Mouse (Mus musculus): ENCODE data around the gene Hoxc5. TPM values are rescaled to one million over a fixed set of nuclear protein-coding genes. Genes with fewer than 3 reads are reported as not detected.

Gene Hoxc5
- polyA plus RNA-seq (2012; rRNA removed): 0.15 and 0.32 TPM in 2 replicates

DNA sequence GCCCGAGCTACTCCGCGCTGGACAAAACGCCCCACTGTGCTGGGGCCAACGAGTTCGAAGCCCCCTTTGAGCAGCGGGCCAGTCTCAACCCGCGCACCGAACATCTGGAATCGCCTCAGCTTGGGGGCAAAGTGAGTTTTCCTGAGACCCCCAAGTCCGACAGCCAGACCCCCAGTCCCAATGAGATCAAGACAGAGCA lies at the start of gene Hoxc5:
Hoxc5 (plus strand) TSS at position 132 of the 199 bp plus-strand sequence.
- no peaks in the 10 kb centered on the region for H3K4me1 ChIP-seq (replicated peaks; ENCODE audit: control insufficient read depth, insufficient read depth, low read length)
- no peak within 1 kb of the TSS for H3K4me3 ChIP-seq (ENCODE audit: control insufficient read depth, insufficient read depth, low read length)
- DNase-seq: no peak
- no peaks in the 10 kb centered on the region for H3K36me3 ChIP-seq (ENCODE audit: control insufficient read depth, insufficient read depth, low read length)
- no peak for TF ChIP-seq POLR2A (IDR thresholded peaks at IDR 0.05; ENCODE audit: control insufficient read depth, extremely low read depth, insufficient read depth, low read length, poor library complexity)
- TF ChIP-seq CTCF (IDR thresholded peaks at IDR 0.05; ENCODE audit: borderline replicate concordance, control insufficient read depth, extremely low read depth, insufficient read depth, low read length, poor library complexity): no peak
- no peak within 1 kb of the TSS for H3K27ac ChIP-seq (ENCODE audit: control insufficient read depth, insufficient read depth, low read length)
- peaks cover 33% of the 10 kb centered on the region for H3K27me3 ChIP-seq (ENCODE audit: control insufficient read depth, insufficient read depth, low read length)
- whole genome bisulfite sequencing: 10% methylated on average over 12 of the region's 12 CpGs

GRCm38 (mm10) chr15:102917972-102918572 lies 49.2 kb upstream of the Hoxc5 start:
- Histone ChIP-seq H3K36me3 (ENCODE audit: control insufficient read depth, insufficient read depth, low read length) (no peaks in the 10 kb centered on the region), H3K27me3 (ENCODE audit: control insufficient read depth, insufficient read depth, low read length) (peaks cover 20% of the 10 kb centered on the region), H3K27ac (ENCODE audit: control insufficient read depth, insufficient read depth, low read length) (no peak overlapping the region), H3K4me1 (replicated peaks; ENCODE audit: control insufficient read depth, insufficient read depth, low read length) (no peaks in the 10 kb centered on the region), H3K4me3 (ENCODE audit: control insufficient read depth, insufficient read depth, low read length) (no peak overlapping the region)
- no peak for TF ChIP-seq CTCF (IDR thresholded peaks at IDR 0.05; ENCODE audit: borderline replicate concordance, control insufficient read depth, extremely low read depth, insufficient read depth, low read length, poor library complexity)
- TF ChIP-seq POLR2A (IDR thresholded peaks at IDR 0.05; ENCODE audit: control insufficient read depth, extremely low read depth, insufficient read depth, low read length, poor library complexity): no peak
- 10% methylated on average over 20 of the region's 20 CpGs for WGBS
- no peak for DNase-seq

DNA sequence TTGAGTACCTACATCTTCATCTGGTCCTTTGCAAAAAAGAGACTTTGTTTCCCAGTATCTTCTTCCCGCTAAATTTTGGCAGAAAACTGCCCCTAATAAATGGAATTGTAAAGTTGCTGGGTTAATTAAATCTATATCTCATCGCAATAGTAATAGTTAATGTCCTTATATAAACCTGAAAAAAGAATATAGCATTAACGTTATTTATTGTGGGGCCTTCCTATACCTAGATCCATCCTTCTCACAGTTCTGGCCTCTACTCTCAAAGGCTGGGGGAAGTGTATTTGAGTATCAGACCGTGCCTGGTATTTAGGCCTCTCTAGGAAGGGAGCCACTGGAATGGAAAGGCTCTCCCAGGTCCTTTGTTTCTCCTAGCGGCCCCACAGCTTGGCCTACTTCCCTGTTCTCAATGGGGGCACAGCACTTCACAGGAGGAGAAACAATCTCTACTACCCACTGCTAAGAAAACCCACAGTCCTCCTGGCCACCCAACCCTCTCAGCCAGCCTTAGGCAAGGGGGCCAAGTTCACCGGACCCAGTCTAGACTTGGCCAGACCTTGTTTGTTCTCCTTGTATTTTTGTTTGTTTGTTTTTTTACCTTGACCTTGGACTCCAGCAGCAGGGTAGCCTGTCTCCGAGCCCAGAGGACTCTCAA lies 48.5 kb upstream of the Hoxc5 start:
- peaks cover 22% of the 10 kb centered on the region for H3K27me3 ChIP-seq (ENCODE audit: control insufficient read depth, insufficient read depth, low read length)
- no peak overlapping the region for H3K4me3 ChIP-seq (ENCODE audit: control insufficient read depth, insufficient read depth, low read length)
- TF ChIP-seq CTCF (IDR thresholded peaks at IDR 0.05; ENCODE audit: borderline replicate concordance, control insufficient read depth, extremely low read depth, insufficient read depth, low read length, poor library complexity) (no peak), POLR2A (IDR thresholded peaks at IDR 0.05; ENCODE audit: control insufficient read depth, extremely low read depth, insufficient read depth, low read length, poor library complexity) (no peak)
- H3K27ac ChIP-seq (ENCODE audit: control insufficient read depth, insufficient read depth, low read length): no peak overlapping the region
- H3K36me3 ChIP-seq (ENCODE audit: control insufficient read depth, insufficient read depth, low read length): no peaks in the 10 kb centered on the region
- no peak for DNase-seq
- H3K4me1 ChIP-seq (replicated peaks; ENCODE audit: control insufficient read depth, insufficient read depth, low read length): no peaks in the 10 kb centered on the region
- WGBS: 8% methylated on average over 7 of the region's 7 CpGs

GRCm38 (mm10) chr15:102919336-102920180 lies 47.7 kb upstream of the Hoxc5 start:
- no peak overlapping the region for H3K27ac ChIP-seq (ENCODE audit: control insufficient read depth, insufficient read depth, low read length)
- H3K4me3 ChIP-seq (ENCODE audit: control insufficient read depth, insufficient read depth, low read length): no peak overlapping the region
- no peaks in the 10 kb centered on the region for H3K36me3 ChIP-seq (ENCODE audit: control insufficient read depth, insufficient read depth, low read length)
- WGBS: 10% methylated on average over 12 of the region's 12 CpGs
- peaks cover 25% of the 10 kb centered on the region for H3K27me3 ChIP-seq (ENCODE audit: control insufficient read depth, insufficient read depth, low read length)
- TF ChIP-seq CTCF (IDR thresholded peaks at IDR 0.05; ENCODE audit: borderline replicate concordance, control insufficient read depth, extremely low read depth, insufficient read depth, low read length, poor library complexity) (no peak), POLR2A (IDR thresholded peaks at IDR 0.05; ENCODE audit: control insufficient read depth, extremely low read depth, insufficient read depth, low read length, poor library complexity) (no peak)
- DNase-seq: no peak
- no peaks in the 10 kb centered on the region for H3K4me1 ChIP-seq (replicated peaks; ENCODE audit: control insufficient read depth, insufficient read depth, low read length)

DNA sequence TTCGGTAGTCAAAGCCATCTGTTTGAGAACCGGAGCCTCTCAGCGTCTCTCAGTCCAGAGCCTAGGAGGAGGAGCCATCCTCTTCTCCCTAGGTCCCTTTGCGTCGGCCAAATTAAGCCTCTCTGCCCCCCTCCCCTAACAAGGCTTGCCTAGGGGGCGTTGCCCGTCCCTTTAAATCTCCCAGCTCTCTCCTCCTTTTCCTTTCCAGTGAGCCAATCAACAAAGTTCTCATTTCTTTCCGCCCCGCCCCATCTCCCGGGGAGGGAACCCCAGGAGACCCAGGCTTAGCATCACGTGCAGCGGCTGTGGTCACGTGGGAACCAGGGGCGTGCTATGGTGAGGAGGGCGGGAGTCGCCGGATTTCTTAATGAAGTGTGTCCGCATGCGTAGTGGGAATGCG lies 46.6 kb upstream of the Hoxc5 start:
- TF ChIP-seq POLR2A (IDR thresholded peaks at IDR 0.05; ENCODE audit: control insufficient read depth, extremely low read depth, insufficient read depth, low read length, poor library complexity) (no peak), CTCF (IDR thresholded peaks at IDR 0.05; ENCODE audit: borderline replicate concordance, control insufficient read depth, extremely low read depth, insufficient read depth, low read length, poor library complexity) (no peak)
- Histone ChIP-seq H3K4me1 (replicated peaks; ENCODE audit: control insufficient read depth, insufficient read depth, low read length) (no peaks in the 10 kb centered on the region), H3K4me3 (ENCODE audit: control insufficient read depth, insufficient read depth, low read length) (no peak overlapping the region), H3K27me3 (ENCODE audit: control insufficient read depth, insufficient read depth, low read length) (peaks cover 25% of the 10 kb centered on the region), H3K36me3 (ENCODE audit: control insufficient read depth, insufficient read depth, low read length) (no peaks in the 10 kb centered on the region), H3K27ac (ENCODE audit: control insufficient read depth, insufficient read depth, low read length) (no peak overlapping the region)
- 8% methylated on average over 19 of the region's 20 CpGs for WGBS
- DNase-seq: no peak

GRCm38 (mm10) chr15:102921053-102922011 lies 45.9 kb upstream of the Hoxc5 start, which contains the start of gene Hoxc13:
Gene Hoxc13 (plus strand): TSS chr15:102921103.
- WGBS: 6% methylated on average over 80 of the region's 88 CpGs
- Histone ChIP-seq H3K4me3 (ENCODE audit: control insufficient read depth, insufficient read depth, low read length) (no peak within 1 kb of the TSS), H3K4me1 (replicated peaks; ENCODE audit: control insufficient read depth, insufficient read depth, low read length) (no peaks in the 10 kb centered on the region), H3K27me3 (ENCODE audit: control insufficient read depth, insufficient read depth, low read length) (peaks cover 22% of the 10 kb centered on the region), H3K36me3 (ENCODE audit: control insufficient read depth, insufficient read depth, low read length) (no peaks in the 10 kb centered on the region), H3K27ac (ENCODE audit: control insufficient read depth, insufficient read depth, low read length) (no peak within 1 kb of the TSS)
- DNase-seq: no peak
- TF ChIP-seq CTCF (IDR thresholded peaks at IDR 0.05; ENCODE audit: borderline replicate concordance, control insufficient read depth, extremely low read depth, insufficient read depth, low read length, poor library complexity): no peak
- no peak for TF ChIP-seq POLR2A (IDR thresholded peaks at IDR 0.05; ENCODE audit: control insufficient read depth, extremely low read depth, insufficient read depth, low read length, poor library complexity)
